Mouse (Mus musculus) brain, embryonic 18.5 days (tissue): ENCODE results near the gene Ensa.
"Not testable (repeated sequence)": the region's sequence is repeated elsewhere in the genome, so short reads cannot be mapped to it uniquely, and the experiment has no call there.

Experiments used
- DNase-seq: peaks from one replicate; pipeline ENCODE4 v3.0.0-alpha.2; 2012; ENCODE audit warnings: low read depth, low spot score

The Ensa gene

GRCm38 (mm10) chr3:95662724-95663449 lies 38.1 kb downstream of the Ensa start:
- no peak for DNase-seq

DNA sequence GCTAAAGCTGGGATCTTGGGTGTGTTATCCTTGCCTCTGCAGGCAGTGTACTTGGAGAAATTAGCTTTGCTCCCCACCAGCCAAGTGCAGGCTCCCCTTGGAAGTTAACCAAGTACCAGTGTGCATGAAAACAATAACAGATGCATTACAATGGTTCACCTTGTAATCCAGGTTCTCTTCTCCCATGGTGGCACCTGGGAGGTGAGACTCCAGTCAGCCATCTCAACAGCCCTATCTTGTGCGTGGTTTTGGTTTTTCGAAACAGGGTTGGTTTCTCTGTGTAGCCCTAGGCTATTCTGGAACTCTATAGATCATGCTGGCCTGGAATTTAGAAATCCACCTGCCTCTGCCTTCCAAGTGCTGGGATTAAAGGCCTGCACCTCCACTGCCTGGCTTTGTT lies 38.7 kb downstream of the Ensa start:
- DNase-seq = no peak

DNA sequence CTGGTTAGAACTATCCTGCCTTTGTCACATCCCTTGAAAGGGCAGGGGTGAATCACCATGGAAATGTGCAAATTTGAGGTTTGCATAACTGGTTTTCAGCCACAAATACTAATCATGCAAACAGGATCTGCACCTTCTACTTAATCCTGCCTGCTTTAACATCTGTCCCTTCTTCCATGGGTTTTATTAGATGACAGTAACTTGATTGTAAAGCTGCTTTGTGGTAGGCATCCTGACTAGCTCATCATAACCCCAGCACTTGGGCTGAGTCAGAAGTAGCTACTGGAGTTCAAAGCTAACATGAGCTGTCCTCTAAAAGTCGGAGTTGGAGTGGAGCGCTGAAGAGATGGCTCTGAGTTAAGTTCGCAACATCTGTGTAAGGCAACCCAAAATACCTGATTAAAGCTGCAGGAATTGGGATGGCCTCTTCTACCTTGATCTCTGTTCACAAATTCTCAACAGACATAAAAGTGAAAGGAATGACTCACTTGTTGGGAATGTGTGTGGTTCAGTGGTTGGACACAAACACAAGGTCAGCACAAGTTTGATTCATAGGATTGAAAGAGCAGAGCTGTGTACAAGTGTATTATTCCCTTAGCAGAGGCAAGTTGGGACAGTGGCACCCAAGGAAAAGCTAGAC lies 39.3 kb downstream of the Ensa start:
- no peak for DNase-seq

DNA sequence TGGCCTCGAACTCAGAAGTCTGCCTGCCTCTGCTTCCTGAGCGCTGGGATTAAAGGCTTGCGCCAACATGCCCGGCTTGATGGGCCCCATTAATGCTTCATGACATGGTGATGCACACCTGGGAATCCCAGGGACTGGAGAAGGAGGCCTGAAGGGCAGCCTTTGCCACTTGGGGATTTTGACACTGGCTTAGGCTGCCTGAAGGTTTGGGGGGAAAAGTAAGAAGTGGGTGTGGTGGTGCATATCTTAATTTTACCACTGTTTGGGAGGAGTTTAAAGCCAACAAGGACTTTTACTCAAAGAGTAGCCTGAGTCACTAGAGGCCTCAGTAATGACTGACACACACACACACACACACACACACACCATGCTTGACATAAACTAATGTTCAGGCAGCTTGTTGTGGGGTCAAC lies 40.2 kb downstream of the Ensa start:
- DNase-seq = no peak

GRCm38 (mm10) chr3:95666124-95666844 lies 41.5 kb downstream of the Ensa start:
- no peak for DNase-seq

- DNase-seq = no peak
Measured at GRCm38 (mm10) chr3:95667521-95667920, 42.7 kb downstream of the Ensa start.

GRCm38 (mm10) chr3:95668026-95668425 lies 43.2 kb downstream of the Ensa start:
- DNase-seq = no peak

GRCm38 (mm10) chr3:95668589-95669308 lies 44.0 kb downstream of the Ensa start:
- no peak for DNase-seq

DNA sequence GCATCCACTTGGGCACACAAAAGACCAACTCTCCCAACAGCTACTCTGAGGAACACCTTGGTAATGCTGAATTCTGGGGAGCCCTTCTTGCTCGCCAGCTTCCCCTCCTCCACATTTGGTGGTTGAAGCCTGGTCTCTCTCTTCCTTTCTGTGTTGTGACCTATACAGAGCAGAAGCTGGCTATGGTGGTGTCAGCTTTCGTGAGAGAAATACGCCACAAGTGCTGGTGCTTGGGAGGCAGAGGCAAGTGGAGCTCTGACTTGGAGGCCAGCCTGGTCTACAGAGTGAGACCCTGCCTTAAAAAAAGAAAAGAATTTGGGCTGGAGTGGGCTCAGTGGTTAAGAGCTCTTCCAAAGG lies 44.5 kb downstream of the Ensa start:
- no peak for DNase-seq

- not testable (repeated sequence) for DNase-seq
Measured at GRCm38 (mm10) chr3:95670419-95670818, 45.6 kb downstream of the Ensa start.

- DNase-seq = no peak
Measured at GRCm38 (mm10) chr3:95671201-95671600, 46.4 kb downstream of the Ensa start.

- DNase-seq = no peak
Measured at GRCm38 (mm10) chr3:95672461-95672860, 47.7 kb downstream of the Ensa start.

GRCm38 (mm10) chr3:95672861-95673706 lies 48.3 kb downstream of the Ensa start:
- DNase-seq = no peak

GRCm38 (mm10) chr3:95673707-95674211 lies 49.0 kb downstream of the Ensa start:
- DNase-seq = no peak

- DNase-seq = no peak
Measured at GRCm38 (mm10) chr3:95674236-95674635, 49.4 kb downstream of the Ensa start.

DNA sequence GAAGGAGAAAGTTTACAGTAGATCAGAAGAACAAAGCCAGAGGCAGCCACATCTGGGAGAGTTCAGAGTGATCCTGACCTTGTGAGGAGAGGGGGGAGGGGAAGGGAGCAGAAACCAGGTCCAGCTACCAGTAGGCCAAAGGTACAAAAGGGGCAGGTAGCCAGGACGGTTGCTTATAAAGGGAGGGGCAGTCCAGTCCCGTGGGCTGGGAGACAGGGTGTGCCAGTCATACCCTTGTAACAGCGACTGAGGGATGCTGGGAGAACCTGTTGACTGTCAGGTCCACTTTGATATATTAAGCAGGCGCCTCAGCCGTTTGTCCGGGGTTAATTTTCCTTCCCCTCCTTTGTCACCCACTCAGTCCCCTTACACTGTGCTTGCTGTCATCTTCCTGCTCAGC lies 50.0 kb downstream of the Ensa start:
- DNase-seq = no peak

- DNase-seq = no peak
Measured at GRCm38 (mm10) chr3:95675301-95676092, 50.7 kb downstream of the Ensa start.

DNA sequence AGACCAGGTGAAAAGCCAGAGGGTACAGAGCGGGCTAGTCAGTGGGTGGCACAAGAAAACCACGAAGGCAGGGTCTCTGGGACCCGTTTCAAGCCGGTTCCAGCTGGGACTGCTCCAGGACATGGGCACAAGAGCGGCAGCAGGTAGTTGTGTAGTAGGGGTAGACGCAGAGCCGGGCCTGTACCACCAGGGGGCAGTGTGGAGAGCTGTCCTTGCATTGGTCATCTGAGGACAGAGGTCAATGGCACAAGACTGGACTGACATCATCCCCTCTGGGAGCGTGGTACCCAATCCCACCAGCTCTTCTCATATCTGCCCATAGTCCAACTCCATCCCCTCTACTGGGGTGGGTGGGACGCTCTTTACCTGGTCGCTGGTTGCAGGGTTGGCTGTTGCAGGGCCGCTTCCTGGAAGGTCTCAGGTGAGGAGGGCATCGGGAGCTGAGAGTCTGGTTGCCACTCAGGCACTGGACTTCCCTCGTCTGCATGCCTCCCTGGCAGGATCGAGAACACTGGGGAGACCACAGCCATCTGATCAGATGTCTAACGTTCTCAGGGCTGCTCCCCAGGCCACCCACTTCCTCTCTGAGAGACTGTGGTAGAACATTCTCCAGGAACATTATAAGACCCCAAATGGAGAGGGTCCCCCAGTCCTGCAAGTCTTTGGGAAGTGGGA lies 52.1 kb downstream of the Ensa start:
- no peak for DNase-seq

DNA sequence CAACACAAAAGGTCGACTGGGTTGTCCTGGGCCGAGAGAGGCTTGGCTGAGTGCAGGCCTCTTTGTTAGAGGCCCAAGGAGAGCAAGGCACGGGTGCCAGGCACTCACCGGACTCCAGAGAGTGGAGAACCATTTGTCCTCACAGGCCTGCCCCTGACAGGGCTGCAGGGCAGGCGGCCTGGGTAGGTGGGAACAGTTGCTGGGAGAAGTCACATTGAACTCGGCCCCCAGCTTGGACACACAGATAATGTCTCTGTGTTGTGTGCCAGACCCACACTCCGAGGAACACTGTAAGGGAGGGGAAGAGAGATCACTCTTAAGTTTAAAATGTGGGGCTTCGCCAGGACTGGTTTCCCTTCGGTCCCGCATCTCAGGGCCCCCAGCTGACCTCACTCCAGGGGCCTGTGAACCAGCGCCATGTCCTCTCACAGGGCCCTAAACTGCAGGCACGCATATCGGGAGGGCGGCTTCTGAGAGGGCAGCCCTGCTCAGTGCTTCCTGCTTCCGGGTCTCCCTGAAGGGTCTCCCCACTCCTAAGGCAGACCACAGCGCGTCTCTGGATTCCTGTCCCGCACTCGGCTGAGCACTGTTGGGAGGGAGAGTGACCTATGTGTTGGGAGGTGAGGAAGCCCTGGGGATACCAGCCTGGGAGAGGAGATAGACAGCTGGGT lies 52.8 kb downstream of the Ensa start:
- no peak for DNase-seq
